Mouse (Mus musculus): Measurements from ENCODE around the gene Crct1.

Gene Crct1

DNA sequence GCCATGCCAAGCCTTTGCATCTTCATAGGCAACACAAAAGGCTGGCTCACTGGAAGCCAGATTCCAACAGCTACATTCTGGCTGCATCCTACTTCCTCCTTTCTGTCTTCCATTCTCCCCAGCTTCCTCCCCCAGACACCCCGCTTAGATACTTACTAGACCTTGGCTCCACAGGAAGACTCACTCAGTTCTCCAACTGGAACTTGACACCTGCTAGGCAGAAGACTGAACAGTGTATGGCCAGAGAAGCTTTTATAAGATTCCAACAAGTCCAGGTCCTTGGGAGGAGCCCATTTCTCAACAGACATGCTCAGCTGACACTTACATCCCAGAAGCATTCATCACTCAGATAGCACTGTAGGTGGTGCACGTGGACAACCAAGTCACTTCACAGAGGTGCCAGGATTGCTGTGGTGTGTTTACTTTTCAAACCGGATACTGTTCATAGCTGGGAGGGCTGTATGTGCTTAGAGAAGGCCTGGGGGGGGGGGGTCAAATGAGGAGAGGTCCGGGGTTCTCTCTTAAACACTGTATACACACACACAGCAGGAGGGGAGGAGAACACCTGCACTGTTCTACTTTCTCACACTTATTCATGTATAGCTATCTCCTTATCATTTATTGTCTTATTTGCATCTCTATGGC lies at the start of gene Crct1:
Gene Crct1, minus strand, starts transcription at position 228 of the 645 bp plus-strand sequence.
- DNase-seq = no peak

DNA sequence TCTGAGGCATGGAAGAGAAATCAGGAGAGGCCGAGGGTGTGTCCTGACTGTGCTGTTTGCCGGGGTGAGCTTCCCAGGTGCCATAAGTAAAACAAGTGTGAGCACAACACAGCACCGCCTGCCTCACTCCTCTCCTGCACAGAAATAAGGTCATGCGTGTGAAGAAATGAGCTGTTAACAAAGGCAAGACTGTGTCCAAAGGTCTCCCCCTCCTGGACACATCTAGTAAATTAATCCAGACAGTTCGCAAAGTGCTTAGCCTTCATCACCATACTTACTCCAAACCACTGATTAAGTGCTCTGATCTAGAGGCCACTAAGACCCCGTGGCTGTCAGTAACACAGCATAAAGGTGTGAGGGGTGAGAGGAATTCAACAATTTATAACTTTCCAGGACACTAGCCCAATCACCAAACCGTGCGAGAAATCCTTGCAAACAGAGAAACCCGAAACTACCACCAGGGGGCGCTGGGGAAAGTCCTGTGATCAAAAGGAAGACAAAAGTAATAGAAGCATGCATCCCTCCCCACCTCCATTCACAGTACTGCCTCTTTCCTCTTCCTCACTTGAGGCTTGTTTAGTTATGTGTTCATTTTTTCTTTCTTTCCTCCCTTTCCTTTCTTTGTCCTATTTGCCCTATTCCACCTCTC lies 37.5 kb upstream of the Crct1 start:
- peak; percentile 7 for DNase-seq

DNA sequence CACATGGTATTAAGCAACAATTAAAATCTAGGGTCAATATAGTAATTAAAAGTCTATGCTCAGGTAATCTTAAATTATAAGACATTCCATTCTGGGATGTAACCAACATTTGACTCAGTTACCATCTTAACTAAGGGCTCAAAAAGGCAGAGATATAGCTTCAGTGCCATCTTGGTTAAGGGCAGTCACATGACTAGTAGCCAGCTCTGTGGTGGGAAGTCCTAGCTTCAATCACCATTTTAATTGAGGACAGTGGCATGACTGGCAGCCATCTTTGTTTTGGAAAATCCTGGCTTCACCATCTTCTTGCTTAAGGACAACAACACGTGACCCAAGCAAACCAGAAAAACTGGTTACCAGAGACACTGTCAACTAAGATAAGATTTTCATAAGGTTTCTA lies 34.7 kb upstream of the Crct1 start:
- DNase-seq = no peak

DNA sequence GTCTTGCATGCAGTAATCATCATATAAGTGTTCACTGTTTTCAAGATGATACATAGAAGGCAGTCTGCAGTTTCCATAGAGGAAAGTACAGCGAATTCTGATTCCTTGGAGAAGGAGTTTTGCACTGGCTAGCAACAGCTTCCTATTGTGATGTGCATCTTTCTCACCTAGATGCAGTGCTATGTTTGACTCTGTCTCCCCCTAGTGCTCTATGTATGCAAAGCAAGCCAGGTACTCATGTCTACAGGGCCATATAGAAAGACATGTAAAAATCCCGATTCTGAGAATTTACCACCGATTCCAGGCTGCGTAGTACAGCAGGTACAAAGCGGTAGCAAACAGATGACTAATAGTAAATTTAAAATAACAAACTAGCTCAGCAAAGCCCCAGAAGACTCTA lies 16.0 kb upstream of the Crct1 start:
- peak; percentile 13 for DNase-seq

DNA sequence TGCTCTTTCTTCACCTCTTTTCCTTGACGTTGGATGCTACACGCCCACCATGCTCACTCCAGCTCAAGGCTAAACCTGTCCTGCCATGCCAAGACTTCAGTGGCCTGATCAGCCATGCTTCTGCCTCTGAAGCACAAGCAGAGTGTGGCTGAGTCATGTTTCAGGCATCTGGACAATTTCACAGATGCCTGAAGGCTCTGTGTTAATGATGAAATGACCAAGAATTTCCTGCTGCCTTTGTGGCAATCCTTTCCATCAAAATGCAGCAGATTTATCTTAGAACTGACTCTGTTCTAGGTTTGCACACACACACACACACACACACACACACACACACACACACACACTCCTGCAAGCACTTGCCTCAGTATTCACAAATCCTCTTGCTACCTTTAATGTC lies 10.0 kb upstream of the Crct1 start:
- DNase-seq = no peak

DNA sequence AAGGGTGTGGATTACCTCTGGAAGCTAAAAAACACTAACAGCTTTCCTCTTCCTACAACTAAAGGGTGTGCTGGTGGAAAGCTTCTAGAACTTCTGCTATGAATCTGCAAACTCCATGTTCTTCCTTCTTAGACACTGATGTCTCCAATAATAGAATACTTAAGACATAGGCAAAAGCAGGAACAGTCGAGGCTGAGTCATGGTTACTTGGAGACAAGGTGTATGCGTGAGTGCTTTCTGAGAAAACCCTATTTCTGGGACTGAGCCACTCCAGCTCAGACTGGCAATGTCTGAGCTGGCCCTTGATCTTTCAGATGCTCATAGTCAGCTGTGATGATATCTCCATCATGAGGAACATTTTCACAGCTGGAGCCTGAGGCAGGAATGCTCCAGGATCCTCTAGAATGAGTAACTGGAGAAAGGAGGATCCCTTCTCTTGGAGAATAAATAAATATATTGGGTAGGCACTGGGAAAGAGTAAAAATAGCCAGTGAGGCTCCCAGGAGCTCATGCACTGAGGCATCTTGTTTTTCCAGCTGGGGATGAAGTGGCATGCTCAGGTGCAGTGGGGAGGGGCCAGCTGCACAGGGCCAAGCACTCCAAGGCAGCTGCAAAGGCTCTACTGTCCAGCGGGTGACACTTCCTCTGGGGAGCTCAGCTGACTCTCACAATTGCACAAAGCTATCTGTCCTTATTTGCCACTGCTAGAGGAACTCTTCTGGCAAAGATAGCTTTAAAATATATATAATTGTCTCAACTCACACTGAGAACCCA lies 8.1 kb upstream of the Crct1 start:
- DNase-seq = no peak

DNA sequence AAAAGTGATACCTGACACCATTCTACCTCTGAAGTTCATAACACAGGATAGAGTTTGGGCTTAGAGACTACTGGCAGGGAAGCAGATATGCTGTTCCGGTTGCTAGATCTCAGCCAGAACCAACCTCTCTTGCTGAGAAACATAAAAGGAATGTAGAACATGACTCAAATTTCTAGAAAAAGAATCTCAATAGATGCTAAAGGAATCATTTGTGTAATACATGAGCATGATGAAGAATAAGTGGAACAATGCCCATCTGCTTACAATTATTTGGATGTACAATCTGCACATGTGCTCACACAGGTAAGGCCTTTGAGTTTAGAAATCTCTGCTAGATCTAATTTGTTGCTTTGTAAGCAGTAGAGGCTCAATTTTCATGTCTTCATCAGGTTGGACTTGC lies 5.7 kb upstream of the Crct1 start:
- no peak for DNase-seq

DNA sequence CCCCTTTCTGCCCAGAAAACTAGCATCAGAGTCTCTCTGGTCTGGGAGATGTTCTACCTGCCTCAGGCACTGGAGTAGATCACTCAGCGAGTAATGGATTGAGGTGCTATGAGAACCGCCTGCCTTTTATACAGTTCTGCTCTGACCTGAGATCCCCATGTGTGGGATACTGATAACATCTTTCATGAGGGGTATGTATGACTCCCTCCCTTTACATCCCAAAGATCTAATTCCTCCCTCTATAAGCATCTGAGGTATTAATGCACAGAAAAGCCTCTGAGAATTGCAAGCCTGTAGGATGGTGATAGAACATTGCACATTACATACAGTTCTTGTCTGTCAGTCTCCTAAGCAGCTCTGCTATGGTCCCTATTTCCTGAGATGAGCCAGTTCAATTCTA lies 3.5 kb upstream of the Crct1 start, which contains the start of gene Lce1m:
Gene Lce1m, minus strand, starts transcription at position 101 of the 400 bp plus-strand sequence.
- DNase-seq = no peak

DNA sequence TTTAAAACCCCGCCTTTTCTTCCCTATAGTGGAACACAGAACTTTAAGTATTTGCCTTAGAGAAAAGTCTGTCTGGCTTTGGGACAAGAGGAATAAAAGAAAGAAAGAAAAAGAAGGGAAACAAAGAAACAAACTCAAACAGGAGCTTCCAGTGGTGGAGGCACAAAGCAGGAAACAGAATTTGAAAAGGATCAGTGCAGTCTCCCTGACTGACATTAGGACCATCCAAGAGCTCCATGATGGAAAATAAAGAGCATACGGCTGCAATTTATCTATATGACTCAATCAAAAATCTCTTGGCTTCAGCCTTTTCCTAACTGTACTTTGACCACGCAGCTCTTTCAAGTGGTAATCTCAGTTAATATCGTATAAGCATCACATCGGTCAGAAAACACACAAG lies 616 bp downstream of the Crct1 start:
- DNase-seq = no peak

DNA sequence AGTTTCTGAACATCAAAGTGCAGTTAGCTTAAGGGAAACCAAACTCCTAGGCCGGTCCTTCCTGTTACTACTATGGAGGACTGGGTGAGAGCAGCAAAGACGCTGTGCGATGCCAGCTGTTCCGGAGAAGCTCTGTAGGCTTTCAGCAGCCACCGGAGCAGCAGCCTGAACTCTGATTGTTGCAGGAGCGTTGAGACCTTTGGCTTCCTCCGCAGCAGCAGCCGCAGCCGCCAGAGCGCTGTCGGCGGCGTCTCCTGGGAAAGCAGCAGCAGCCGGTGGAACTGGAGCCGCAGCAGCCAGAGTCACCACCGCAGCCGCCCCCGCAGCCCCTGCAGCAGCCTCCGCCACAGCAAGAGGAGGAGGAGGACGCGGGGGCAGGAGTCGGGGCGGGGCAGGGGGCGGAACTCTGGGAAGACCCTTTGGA lies 1.1 kb downstream of the Crct1 start:
- peak; percentile 25 for DNase-seq

DNA sequence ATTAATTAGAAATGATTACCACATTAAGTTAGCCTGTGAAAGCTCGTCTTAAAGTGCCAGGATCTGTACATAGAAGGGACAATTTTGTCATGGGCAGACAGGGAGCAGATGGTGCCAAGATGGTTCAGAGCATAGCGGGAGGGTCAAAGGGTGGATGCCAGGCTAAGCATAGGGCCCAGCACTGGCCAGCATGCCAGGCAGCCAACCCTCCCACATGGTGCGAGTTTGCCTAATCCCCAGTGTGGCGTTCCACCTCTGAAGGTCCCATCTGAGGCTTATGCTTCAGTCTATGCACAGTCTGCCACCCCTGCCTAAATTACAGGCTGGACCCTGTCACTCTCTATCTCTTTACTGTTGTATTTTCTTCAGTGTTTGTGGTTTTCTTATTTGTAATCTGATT lies 12.6 kb downstream of the Crct1 start:
- no peak for DNase-seq

DNA sequence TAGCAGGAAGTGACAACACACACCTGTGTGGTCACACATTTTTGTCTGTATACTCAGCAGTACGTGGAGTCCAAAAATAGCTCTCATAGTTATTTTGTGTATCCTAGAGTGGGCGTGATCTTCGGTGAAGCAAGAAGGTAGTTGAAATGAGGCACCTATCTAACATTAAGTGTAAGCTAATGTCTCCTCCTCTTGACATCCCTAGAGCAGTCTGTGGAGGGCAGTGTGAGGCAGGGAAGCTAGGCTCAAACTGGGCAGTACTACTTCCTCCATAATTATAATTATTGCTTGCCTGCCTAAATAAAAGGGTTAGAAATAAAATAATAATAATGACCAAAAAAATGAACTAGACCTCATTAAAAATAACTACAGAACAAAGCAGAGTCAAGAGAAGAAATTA lies 14.9 kb downstream of the Crct1 start:
- DNase-seq = no peak

DNA sequence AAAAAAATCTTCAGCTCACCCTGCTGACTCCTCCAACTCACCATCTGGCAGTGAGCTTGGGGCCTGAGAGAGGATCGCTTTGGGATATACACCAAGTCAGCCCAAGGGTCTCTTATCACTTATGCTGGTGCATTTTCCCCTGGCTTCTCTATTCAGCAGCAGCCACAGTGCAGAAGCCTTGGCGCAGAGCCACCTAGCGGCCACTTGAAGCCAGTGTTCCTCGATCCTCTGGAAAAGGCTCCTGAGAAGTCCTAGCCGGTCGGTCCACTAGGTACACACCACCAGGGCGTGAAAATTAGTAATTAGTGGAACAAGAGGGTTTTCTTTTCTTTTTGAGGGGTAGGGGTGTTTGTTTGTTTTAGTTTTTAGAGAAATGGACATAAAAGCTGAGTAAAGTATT lies 16.8 kb downstream of the Crct1 start:
- peak; percentile 73 for DNase-seq

DNA sequence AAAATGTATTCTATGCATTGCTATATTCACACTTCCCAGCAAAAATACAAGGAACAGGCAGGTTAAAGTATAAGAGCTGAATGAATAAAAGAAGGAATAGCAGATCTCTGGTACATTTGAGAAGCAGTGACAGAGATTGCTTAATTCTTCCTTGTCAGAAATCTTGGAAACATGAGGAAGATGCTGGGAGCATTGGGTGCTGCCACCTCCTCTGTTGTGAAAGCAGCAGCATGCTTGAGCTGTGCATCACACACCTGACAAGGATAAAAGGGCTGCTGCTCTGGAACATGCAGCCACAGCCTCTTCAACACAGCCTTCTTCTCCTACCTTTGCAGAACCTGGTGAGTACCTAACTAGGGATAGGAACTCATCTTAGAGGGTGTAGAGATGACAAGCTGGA lies 23.6 kb downstream of the Crct1 start, which contains the start of gene Lce3f:
Gene Lce3f, plus strand, starts transcription at position 301 of the 400 bp plus-strand sequence.
- no peak for DNase-seq

DNA sequence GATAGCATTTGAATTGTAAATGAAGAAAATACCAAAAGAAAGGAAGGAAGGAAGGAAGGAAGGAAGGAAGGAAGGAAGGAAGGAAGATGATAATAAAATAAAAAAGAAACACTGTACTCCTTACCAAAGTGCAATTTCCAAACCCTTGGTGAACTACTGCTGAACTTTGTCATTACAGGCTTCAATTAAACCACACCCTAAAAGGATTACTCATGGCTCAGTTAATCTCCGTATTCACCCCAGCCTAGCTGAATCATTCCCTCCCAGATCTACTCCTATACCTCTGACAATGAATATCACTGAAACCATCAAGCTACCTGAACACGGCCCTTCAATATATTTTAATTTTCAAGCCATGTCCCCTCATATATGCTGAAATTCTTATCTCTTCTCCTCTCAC lies 37.0 kb downstream of the Crct1 start:
- DNase-seq = no peak

DNA sequence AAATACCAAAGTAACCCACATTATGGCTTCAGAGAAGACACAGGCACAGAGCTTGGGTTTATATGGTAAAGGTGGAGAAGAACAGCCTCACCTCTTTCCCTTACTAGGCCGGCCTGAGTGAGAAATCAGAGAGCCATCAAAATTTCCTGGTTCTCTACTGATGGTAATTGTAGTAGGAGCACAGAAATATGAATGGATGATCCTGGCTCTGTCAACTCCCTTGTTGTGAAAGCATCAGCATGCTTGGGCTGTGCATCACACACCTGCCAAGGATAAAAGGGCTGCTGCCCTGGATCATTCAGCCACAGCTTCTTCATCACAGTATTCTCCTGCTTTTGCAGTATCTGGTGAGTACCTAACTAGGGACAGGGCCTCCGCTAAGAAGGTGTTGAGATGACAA lies 48.7 kb downstream of the Crct1 start, which contains the start of gene Lce3e:
Gene Lce3e, plus strand, starts transcription at position 301 of the 400 bp plus-strand sequence.
- no peak for DNase-seq
